Mouse (Mus musculus) adipocyte (in vitro differentiated cells): ENCODE measurements around the gene Scn10a.

Experiments
- DNase-seq: peaks from one replicate; pipeline ENCODE4 v3.0.0-alpha.2; 2016; ENCODE audit warnings: low spot score

Gene Scn10a

DNA sequence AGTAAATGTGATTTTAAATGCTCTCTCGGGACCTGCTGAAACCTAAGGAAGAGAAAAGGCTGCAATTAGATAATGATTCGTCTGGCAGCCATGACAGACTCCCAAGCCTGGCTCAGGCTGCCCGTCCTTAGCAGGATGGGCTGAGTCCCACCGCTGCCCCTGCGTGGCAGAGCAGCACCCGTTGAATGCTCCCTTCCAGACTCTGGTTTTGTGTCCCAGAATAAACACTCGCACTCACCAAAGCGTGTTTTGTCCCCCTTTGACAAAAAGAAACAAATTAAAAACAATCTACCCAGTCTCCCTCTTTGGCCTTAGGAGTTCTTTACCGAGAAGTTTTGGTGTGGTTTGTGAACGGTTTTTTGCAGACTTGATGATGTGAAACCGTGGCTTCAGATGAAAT, at the start of gene Scn10a:
Gene Scn10a, minus strand, starts transcription at position 101 of the 400 bp plus-strand sequence.
- DNase-seq = no peak

DNA sequence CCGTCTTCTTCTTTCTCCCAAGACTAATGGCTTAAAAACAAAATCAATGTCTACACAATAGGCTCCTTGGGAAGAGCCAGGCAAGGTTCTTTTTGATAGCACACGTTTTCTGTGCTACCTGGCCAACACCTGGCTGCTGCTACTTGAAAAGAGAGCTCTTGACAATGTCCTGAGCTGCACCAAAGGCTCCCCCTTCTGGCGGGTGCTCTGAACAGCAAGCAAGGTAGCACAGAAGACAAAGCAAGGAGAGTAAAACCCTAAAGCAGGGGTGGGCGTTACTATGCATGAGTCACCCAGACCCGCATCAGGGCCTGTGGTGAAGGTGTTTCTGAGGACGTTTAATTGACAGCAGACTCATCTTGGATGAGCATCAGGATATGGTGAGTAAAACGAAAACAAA, 49.5 kb upstream of the Scn10a start:
- peak; percentile 3 for DNase-seq

- DNase-seq = no peak
Measured at GRCm38 (mm10) chr9:119760226-119760625, 41.1 kb upstream of the Scn10a start.

GRCm38 (mm10) chr9:119759457-119759856, 40.3 kb upstream of the Scn10a start:
- DNase-seq = no peak

GRCm38 (mm10) chr9:119751507-119751906, 32.4 kb upstream of the Scn10a start:
- peak; percentile 31 for DNase-seq

DNA sequence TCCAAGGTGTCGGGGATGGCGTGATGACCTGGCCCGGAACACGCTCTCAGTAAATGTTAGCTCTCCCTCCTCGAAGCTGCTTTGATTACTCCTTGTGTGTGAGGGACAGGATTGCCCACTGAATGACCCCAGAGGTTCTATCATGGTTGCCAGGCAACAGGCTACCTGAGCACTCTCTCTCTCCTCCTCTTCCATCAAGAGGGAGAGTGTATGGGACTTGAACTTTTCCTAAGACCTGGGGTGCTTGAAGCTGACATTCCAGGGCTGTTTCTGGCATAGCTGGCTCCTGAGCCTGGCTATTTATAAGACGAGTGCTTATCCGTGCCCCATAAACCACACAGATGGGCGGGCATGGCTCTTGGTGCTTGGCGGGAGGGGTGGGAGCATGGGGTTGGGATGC, 30.0 kb upstream of the Scn10a start:
- no peak for DNase-seq

GRCm38 (mm10) chr9:119743900-119744299, 24.8 kb upstream of the Scn10a start:
- no peak for DNase-seq

GRCm38 (mm10) chr9:119743312-119743711, 24.2 kb upstream of the Scn10a start:
- DNase-seq = no peak

DNA sequence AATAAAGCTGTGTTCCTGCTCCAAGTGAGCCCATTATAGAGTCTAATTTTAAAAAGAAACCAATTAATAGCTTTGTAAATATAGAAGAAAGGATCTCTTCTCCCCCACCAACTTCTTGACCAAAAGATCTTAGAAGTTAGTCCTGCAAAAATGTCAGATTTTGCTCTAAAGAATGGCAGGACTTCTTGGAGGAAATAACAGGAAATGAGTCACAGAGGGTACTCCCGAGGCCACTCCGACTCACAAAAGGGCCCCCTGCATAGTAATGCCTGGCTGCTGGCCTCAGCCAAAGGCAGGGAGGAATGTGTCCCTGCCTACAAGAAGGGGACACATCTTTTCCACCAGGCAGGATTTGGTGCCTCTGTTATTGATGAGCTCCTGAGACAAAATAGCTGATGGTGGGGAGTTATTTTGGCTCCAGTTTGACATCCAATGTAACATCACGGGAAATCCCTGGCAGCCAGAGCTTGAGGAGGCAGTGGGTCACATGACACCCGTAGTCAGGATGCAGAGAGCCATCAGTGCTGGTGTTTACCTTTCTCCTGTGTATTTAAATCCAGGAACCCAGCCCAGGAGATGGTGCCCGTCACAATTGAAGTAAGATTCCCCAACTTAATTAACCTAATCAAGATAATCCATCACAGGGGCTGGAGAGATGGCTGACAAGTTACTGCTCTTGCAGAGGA, 22.1 kb upstream of the Scn10a start:
- no peak for DNase-seq

DNA sequence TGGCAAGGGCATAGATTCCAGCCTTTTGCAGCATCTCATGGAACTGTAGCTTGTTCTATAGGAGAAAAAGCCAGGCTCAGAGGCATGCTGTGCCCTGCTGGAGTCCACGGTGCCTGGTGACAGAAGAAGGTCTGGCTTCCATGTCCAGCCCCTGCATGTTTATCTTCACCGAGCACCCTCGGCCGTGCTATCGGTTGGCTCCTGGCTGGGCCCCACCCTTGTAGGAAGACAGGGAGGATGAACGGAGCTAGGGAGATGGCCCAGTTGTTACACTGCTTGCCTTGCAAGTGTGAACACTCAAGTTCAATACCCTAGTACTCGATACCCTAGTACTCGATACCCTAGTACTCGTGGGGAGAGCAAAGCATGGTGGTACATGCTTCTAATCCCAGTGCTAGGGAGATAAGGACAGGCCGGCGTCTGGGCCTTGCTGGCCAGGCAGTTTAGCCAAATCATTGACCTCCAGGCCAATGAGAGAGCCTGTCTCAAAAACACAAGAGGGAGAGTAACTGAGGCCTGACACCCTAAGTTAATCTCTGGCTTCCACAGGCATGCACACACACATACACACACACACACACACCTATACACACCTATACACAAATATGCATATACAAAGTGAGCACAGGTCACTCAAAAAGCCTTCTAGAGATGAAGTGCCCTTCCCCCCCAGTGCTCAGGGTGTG, 9.4 kb upstream of the Scn10a start:
- no peak for DNase-seq

- DNase-seq = no peak
Measured at GRCm38 (mm10) chr9:119726990-119727389, 7.9 kb upstream of the Scn10a start.

DNA sequence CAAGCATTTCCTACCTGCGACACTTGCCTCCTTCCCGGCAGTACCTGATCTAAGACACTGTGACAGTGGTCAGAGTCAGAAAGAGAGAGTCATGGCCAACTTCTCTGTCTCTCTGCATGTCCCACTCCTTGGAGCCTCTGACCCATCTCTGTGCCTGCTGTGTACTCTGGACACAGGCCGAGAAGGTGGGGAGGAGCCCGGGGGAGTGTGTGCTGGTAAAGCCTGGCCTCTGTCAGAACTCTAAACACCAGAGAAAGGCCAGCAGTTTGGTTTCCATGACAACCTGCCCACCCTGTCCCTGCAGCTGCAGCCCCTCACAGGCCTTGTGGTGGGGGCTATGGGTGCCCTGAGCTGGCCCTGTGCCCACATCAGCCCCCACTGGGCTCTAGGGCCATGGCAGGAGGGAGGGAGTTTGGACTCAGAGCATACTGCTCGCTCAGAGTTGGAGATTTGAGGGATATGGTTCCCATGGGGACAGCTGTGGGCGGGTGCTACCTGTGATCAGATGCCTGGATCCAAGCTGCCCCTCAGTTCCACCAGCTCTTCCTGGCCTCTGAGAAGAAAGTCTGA, 6.3 kb upstream of the Scn10a start:
- DNase-seq = no peak

DNA sequence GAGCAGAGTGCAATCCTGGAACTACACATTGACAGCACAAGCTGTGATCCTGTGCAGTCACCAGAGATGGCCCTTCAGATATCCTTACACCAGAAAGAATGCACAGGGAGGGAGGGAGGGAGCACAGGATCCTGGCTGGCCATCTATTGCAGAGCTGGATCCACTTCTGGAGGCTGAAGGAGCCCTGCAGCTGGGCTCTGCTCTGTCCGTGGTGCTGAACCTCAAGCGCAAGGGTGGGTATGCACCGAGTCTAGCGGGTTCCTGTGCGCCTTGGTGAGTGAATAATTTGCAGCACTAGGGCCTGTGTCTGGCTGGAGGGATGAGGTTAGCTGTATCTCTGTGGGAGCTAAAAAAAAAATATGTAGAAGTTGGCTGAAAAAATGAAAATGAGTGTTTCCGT, 12.4 kb downstream of the Scn10a start:
- peak; percentile 19 for DNase-seq

DNA sequence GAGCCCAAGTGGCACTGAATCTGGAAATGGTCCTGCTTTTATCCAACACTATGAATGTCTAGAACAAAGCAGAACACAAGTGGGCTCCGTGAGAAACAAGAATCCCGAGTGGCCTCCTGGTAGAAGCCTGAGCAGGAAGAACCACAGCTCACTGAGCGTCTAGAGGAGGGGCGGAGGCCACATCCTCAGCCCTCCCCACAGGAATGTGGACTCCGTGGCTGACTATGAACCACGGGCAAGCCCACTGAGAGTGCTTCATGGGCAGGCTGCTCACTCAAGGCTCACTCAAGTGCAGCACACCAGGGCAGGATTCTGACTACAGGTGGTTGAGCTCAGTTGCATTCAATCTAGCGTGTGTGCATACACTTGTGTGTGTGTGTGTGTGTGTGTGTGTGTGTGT, 27.6 kb downstream of the Scn10a start:
- DNase-seq = no peak

DNA sequence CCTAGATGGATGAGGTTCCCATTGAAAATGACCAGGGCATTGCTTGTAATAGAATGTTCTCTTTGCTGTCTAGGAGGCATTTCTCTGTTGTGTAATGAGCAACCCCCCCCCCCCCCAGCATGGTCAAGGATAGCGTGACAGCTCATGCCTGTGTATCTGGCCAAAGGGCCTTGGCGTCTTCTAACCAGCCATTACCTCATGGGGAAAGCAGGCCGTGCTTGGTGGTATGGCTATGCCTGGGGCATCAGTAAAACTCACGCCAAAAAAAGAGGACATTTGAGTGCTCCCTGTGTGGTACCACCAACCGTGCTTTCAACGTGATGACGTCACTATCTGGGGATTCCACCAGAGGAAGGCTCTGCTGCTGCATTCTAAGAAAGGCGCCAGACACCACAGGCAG, 28.1 kb downstream of the Scn10a start:
- no peak for DNase-seq

GRCm38 (mm10) chr9:119687893-119688292, 31.2 kb downstream of the Scn10a start:
- DNase-seq = no peak

DNA sequence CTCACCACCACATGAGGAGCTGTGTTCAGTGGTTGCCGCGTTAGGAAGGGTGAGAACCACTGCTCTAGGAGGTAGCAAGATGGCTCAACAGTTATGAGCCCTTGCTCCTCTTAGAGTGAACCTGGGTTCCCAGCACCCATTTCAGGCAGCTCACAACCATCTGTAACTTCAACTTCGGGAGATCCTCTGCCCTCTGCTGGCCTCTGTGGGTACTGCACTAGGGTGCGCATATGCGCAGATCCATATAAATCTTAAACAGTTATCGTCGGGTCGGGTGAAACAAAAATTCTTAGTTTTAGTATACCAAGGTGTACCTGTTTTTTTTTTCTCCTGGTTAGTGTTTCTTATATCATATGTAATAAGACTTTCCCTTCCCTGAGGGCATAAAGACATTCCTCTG, 32.9 kb downstream of the Scn10a start:
- no peak for DNase-seq

DNA sequence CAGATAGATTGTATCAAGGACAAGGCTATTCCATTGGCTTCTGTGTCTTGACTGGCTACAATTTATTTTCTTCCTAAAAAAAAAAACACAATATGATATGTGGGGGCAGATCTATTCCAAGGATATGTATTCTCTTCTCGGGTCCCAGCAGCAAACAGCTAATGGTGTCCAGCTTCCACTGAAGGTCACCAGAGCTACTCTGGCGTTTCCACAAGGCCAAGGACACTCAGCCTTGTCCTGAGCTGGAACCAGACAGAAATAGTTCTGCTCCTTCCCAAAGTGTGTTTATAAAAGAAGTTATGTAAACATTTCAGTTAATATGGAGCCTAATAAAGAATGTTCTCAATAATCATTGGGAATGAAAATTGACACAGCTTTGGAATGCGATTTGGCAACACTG, 38.2 kb downstream of the Scn10a start:
- no peak for DNase-seq

- peak; percentile 2 for DNase-seq
Measured at GRCm38 (mm10) chr9:119664109-119664508, 55.0 kb downstream of the Scn10a start.

- DNase-seq = peak; percentile 10
Measured at GRCm38 (mm10) chr9:119656111-119656510, 63.0 kb downstream of the Scn10a start.

DNA sequence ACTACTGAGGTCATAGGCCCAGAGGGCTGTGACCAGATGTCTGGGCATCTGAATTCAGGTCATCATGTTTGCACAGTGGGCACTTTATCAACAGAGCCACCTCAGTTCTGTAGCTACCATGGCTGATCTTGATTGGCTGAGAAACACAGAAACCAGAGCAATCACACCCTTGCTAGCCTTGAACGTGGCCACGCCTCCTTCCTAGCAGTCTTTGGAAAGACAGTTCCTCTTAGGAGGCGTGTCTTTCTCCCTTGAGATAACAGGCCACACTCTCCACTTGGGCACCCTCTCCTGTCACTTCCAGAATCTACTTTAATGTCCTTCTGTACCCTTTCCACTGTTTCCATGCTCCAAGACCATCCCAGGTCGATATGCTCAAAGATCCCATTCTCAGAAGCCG, 65.4 kb downstream of the Scn10a start:
- no peak for DNase-seq

GRCm38 (mm10) chr9:119646942-119647547, 72.1 kb downstream of the Scn10a start:
- DNase-seq = peak; percentile 15

DNA sequence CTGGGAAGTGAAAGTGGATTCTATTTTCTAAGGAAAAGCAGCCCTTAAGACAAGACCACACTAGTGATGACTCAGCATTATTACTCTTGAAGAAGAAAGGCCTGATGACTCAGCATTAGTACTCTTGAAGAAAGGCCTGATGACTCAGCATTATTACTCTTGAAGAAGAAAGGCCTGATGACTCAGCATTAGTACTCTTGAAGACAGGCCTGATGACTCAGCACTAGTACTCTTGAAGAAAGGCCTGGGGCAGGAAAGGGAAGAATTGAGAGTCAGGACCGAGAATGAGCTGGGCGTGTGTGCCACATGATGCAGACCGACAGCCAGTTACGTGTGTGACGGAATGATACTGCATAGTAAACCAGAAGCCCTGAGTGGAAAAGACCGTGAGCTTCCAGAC, 77.1 kb downstream of the Scn10a start:
- no peak for DNase-seq
